Mouse (Mus musculus): ENCODE data around the gene D6Ertd527e.

D6Ertd527e gene

DNA sequence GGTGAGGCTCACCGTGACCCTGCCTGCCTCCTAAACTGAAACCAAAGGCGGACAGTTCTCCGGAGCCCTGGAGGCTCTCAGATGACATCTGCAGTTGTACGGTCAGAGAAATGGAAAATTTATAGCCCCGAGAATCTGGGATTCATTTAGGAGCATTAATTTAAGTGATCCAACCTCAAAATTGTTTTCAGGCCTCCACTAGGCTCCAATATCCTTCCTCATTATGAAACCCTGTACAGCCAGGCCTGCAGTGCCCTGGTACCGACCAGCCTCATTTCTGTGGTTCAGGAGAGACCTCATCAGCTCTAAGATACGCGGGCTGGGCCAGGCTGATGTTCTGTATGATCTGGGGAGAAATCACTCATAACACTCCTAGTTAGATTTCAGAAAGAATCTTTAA, 46.9 kb downstream of the D6Ertd527e start:
- DNase-seq (ENCODE audit: low spot score in 2 of 2), result no peak

DNA sequence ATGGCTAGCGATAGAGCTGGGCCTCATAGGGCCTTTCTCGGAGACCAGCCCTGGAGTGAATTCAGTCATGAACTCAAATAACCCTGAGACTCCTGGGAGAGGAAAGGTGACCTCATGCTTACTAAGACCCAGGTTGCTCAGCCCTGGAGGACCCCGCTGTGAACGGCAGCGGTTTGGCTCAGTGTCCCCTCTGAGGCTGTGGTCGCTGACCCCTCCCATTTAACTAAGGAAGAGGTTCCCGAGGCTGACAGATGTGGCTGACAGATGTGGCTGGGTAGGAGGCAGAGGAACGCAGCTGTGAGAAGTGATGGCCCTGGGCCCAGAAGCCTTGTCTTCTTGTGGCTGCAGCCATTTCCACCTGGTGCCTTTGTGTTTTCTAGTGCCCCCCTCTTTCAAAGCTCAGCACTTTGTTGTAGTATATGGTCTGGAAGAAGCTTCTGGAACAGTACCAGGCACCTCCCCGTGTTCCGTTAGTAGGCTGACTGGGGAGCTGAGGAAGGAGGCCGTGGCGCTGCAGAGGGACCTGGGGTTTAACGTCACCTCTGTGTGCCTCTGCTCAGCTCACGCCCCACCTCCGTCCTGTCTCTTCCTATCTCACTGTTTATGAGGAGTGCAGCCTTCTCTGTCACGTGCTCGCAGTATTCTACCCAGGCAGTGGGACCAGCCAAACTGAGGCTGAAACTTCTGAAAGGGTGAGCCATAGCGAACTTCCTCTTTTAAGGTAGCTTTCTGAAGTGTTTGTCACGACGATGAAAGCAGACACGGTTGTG, 48.1 kb downstream of the D6Ertd527e start:
- no peak for DNase-seq (ENCODE audit: low spot score in 2 of 2)

DNA sequence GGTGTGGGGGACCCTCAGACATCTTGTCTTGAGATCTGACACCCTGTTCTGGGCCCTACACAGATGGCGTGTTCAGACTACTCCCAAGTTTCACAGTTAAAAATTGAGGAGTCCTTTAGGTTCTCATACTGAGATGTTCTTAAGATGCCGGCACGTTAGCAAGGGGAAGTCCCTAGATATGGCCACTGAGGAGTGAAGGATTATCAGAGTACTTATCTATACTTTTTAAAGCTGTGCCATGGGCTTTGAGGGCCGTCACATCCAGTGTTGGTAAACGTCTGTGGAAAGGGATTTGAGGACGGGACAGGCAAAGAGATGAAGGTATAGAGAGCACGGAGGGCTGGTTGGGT, 48.7 kb downstream of the D6Ertd527e start:
- DNase-seq (ENCODE audit: low spot score in 2 of 2), result no peak

DNA sequence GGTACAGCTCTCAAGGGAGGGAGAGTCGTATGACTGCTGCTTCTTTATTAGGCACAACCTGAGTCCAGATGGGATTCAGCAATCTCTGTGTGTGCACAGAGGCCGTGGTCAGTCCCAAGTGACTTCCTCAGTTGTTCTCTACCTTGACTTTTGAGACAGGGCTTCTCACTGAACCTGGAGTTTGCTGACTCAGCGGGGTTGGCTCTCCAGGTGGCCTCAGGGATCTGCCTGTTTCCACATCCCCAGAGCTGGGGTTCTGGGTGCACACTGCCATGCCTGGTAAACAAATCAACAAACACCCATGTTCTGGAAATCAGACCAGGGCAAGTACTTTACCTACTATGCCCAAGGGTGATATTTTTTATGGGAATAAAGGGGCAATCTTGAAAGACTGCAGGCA, 49.3 kb downstream of the D6Ertd527e start:
- DNase-seq (ENCODE audit: low spot score in 2 of 2), result no peak

DNA sequence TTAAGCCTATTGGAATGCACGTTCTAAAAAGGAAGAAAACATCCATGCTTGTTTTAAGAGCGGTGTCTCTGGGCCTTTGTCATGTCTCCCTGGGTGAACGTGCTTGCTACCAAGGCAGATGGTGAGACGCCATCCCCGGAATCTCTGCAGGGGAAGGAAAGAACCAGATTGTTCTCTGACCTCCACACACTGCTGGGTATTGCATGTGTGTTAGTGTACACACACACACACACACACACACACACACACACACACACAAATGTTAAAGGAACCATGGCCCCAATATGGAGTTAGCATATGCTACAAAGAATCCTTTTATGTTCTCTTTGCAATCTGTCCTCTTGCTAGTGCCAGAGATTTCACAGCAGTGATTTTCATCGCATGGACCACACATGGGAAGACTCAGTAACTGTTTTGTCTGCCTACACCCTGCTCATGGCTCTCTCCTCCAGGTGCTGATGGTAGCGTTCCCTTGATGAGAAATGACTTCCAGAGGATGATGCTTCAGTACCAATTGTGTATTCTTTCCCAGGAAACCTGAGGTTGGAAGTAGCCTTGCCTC, 53.6 kb downstream of the D6Ertd527e start:
- no peak for DNase-seq (ENCODE audit: low spot score in 2 of 2)

DNA sequence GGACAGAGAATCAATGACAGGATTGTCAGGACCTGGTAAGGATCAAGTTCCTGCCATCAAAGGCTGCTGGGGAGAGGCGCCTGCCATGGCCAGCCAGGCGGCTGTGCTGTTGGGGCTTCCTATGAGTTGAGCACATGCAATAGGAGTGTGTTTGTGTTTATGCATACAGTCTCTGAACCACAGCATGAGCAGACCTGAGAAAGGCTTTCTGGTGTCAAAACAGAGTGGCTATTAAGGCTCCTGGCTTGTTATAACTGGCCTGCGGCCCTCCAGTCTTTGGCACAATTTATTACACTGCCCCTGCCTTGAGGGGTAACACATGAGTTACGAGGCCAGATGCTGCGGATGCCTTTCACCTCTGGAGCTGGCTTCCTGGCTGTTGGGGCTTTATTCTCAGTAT, 55.6 kb downstream of the D6Ertd527e start:
- DNase-seq (ENCODE audit: low spot score in 2 of 2), result no peak

DNA sequence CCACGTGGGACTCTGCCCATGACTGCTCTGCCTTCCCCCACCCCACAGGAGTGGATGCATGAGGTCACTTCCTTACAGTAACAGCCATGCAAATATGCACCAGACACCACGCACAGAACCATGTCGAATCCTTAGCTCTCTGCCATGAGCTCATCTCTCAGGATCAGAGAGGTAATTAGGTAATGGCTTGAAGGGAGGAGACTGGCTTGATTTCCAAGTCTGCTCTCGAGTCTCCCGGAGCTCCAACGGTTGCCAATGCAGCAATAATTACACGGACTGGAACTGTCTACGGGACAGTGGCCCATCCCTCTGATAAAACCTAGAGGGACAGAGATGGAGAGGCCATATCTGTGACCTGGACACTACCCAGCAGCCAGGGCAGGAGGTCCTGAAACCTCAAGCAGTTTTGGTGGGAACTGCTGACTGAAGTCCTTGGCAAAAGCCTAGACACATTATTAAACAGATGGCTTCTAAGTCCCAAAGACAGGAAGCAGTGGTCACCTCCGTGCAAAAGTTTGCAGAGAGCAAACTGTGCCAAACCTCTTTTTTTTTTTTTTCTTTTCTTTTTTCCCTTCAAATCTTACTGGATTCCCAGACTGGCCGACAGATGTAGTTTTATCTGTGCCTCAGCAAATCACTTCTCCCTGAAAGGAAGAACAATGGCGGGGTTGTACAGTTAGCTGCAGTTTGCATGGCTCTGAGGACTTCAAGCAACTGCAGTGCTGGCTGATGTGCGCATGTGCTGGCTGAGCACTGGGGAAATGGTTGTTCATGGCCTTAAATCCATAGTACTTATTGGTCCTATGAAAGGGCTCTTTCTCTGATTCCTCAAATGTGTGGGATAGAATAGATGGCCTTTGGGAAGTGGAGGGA, 57.1 kb downstream of the D6Ertd527e start:
- no peak for DNase-seq (ENCODE audit: low spot score in 2 of 2)
